Mouse (Mus musculus) liver, postnatal 0 days (tissue): ENCODE measurements at regions not wholly inside any gene's neighbourhood (a gene's known extent, or its start where the extent isn't known, plus 50 kb on each side); places are given as distances from the start of the nearest gene placed in this dataset.

ENCODE experiments used
- ATAC-seq: fragments of 200-750 bp; cut with Nextera tagmentation; 2 replicates; pipeline ENCODE4 v1.8.0; 2017; ENCODE audit warnings: mild to moderate bottlenecking, moderate library complexity
- DNase-seq: peaks from one replicate; pipeline ENCODE4 v3.0.0-alpha.2; 2016
- H3K27ac ChIP-seq: fragments of 300-500 bp; sonication (generic); 2 replicates; pipeline ENCODE4 v1.5.1; 2014; ENCODE audit warnings: antibody characterized with exemption, moderate library complexity, mild to moderate bottlenecking, low read depth
- H3K27me3 ChIP-seq: fragments of 300-500 bp; sonication (generic); 2 replicates; pipeline ENCODE4 v1.6.1; 2014; ENCODE audit warnings: low read length, control low read depth, mixed read lengths; ENCODE audit not compliant: insufficient read depth
- H3K36me3 ChIP-seq: fragments of 300-500 bp; sonication (generic); replicated peaks from 2 replicates; pipeline ENCODE4 v1.6.1; 2014; ENCODE audit warnings: mild to moderate bottlenecking, control low read depth, low read length, moderate library complexity, mixed read lengths; ENCODE audit not compliant: insufficient read depth
- H3K4me1 ChIP-seq: fragments of 300-500 bp; sonication (generic); 2 replicates; pipeline ENCODE4 v1.6.1; 2014; ENCODE audit warnings: antibody characterized with exemption, mild to moderate bottlenecking, control low read depth; ENCODE audit not compliant: insufficient read depth
- H3K4me2 ChIP-seq: fragments of 300-500 bp; sonication (generic); 2 replicates; pipeline ENCODE4 v1.6.1; 2014; ENCODE audit warnings: low read depth, mild to moderate bottlenecking, low read length, moderate library complexity, mixed read lengths
- H3K4me3 ChIP-seq: fragments of 300-500 bp; sonication (generic); 2 replicates; pipeline ENCODE4 v1.5.1; 2014; ENCODE audit warnings: low read depth, low read length
- H3K9ac ChIP-seq: fragments of 300-500 bp; sonication (generic); replicated peaks from 2 replicates; pipeline ENCODE4 v1.6.1; 2014; ENCODE audit warnings: mild to moderate bottlenecking, moderate library complexity
- H3K9me3 ChIP-seq: fragments of 300-500 bp; sonication (generic); 2 replicates; pipeline ENCODE4 v1.6.1; 2016; ENCODE audit warnings: mild to moderate bottlenecking, control low read depth, low read length, mixed read lengths
- CTCF ChIP-seq: sonication (generic); IDR thresholded peaks from 2 replicates; pipeline ENCODE4 v1.5.1; 2016; ENCODE audit warnings: antibody characterized with exemption, low read depth
- EP300 ChIP-seq: IDR thresholded peaks from 2 replicates; pipeline ENCODE4 v1.6.1; 2016; ENCODE audit warnings: antibody characterized with exemption, low read depth, mild to moderate bottlenecking
- WGBS: fragments of 180-500 bp; shearing (Covaris S2); extraction: QIAGEN DNeasy Blood & Tissue Kit; methylation state at CpG from one replicate; pipeline ENCODE4 v1.1.7; 2014; ENCODE audit not compliant: insufficient replicate concordance; 5-methylcytosine and 5-hydroxymethylcytosine counted together

DNA sequence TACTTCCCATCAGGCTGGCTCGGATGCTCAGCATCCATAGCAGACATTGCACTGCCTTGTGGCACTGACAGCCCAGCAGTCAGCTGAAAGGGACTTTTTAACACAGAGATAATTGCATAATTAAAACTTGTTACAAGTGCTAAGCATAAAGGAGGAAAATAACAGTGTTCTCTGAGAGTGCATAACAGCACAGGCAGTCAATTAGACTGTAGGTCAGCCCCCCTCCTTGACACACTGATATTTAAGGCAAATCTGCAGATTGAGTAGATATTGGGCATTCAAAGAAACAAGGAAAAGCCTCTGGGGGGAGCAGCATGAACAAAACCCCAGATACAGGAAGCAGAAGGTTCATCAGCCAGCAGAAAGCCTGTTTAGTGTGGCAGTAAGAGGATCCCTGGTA is 237.8 kb upstream of the Cdh11 start:
- Histone ChIP-seq H3K4me2 (no peak overlapping the region), H3K36me3 (no peaks in the 10 kb centered on the region), H3K4me3 (no peak overlapping the region), H3K27me3 (no peaks in the 10 kb centered on the region), H3K4me1 (no peaks in the 10 kb centered on the region), H3K9ac (no peak overlapping the region), H3K27ac (no peak overlapping the region), H3K9me3 (no peaks in the 10 kb centered on the region)
- no peak for DNase-seq
- 60% methylated on average over 1 of the region's 1 CpGs for WGBS
- TF ChIP-seq EP300 = no peak
- no peak for TF ChIP-seq CTCF
- ATAC-seq = no peak

DNA sequence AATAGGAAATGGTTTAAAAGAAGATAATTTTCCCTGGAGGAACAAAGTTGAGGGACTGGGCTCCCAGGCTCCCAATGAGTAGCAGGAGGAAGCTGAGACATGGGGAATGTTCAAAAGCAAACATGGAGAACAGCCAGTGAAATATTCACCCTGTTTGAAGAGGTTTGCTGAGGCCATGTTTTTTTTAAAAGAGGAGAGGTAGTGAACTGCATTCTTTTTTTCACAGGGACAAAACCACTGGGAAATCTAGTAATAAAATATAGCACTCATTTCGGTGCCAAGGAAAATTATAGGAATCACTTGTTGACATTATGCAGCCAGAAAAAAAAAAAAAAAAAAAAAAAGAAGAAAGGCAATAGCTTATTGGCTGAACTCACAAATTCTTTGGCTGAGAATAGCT is 246.3 kb upstream of the Cdh11 start:
- no peak overlapping the region for H3K4me2 ChIP-seq

GRCm38 (mm10) chr8:103033956-103034355 is 248.5 kb upstream of the Cdh11 start:
- no peaks in the 10 kb centered on the region for H3K4me1 ChIP-seq
- 45% methylated on average over 3 of the region's 3 CpGs for WGBS
- ATAC-seq = no peak

More for the DNA sequence above, 246.3 kb upstream of the Cdh11 start:
- H3K4me3 ChIP-seq = no peak overlapping the region
- DNase-seq (no peak), ATAC-seq (no peak)
- no peaks in the 10 kb centered on the region for H3K27me3 ChIP-seq
- WGBS = 56% methylated on average over 1 of the region's 1 CpGs
- no peak overlapping the region for H3K27ac ChIP-seq
- no peaks in the 10 kb centered on the region for H3K36me3 ChIP-seq
- no peak overlapping the region for H3K9ac ChIP-seq
- H3K4me1 ChIP-seq = no peaks in the 10 kb centered on the region
- TF ChIP-seq CTCF (no peak), EP300 (no peak)
- H3K9me3 ChIP-seq = no peaks in the 10 kb centered on the region

GRCm38 (mm10) chr8:103072079-103072635 is 286.7 kb upstream of the Cdh11 start:
- Histone ChIP-seq H3K4me2 (no peak overlapping the region), H3K9me3 (no peaks in the 10 kb centered on the region), H3K9ac (no peak overlapping the region), H3K4me3 (no peak overlapping the region), H3K27me3 (no peaks in the 10 kb centered on the region), H3K36me3 (no peaks in the 10 kb centered on the region), H3K27ac (no peak overlapping the region), H3K4me1 (no peaks in the 10 kb centered on the region)
- DNase-seq (no peak), ATAC-seq (no peak)
- no peak for TF ChIP-seq CTCF
- no peak for TF ChIP-seq EP300
- WGBS = 68% methylated on average over 5 of the region's 5 CpGs

More at GRCm38 (mm10) chr8:103033956-103034355, 248.5 kb upstream of the Cdh11 start:
- Histone ChIP-seq H3K4me2 (no peak overlapping the region), H3K36me3 (no peaks in the 10 kb centered on the region), H3K27ac (no peak overlapping the region), H3K9ac (no peak overlapping the region), H3K9me3 (no peaks in the 10 kb centered on the region), H3K27me3 (no peaks in the 10 kb centered on the region), H3K4me3 (no peak overlapping the region)
- TF ChIP-seq EP300 = no peak
- TF ChIP-seq CTCF = no peak
- no peak for DNase-seq

DNA sequence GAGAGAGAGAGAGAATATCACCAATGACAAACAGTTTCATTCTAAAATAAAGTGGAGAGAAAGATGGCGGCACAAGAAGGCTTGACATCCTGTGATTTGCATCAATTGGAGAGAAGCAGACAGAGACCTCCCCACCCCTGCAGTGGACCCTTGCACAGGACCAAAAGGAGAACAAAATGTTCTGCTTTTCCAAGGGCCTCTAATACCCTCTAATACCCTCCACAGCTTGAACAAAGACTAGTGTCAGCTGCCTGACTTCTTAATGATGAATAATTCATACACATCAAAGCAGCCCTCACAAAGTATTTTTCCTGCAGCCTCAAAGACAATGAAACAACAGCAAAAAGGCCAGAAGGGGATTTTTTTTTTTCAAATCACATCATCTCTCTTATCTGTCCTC is 287.2 kb upstream of the Cdh11 start:
- no peak overlapping the region for H3K4me2 ChIP-seq
- ATAC-seq = no peak
- H3K4me3 ChIP-seq = no peak overlapping the region
- WGBS = 93% methylated on average over 1 of the region's 1 CpGs
- H3K27ac ChIP-seq = no peak overlapping the region
- H3K9ac ChIP-seq = no peak overlapping the region
- DNase-seq = no peak
- no peaks in the 10 kb centered on the region for H3K27me3 ChIP-seq
- H3K9me3 ChIP-seq = no peaks in the 10 kb centered on the region
- TF ChIP-seq EP300 = no peak
- no peak for TF ChIP-seq CTCF
- H3K4me1 ChIP-seq = no peaks in the 10 kb centered on the region
- H3K36me3 ChIP-seq = no peaks in the 10 kb centered on the region

DNA sequence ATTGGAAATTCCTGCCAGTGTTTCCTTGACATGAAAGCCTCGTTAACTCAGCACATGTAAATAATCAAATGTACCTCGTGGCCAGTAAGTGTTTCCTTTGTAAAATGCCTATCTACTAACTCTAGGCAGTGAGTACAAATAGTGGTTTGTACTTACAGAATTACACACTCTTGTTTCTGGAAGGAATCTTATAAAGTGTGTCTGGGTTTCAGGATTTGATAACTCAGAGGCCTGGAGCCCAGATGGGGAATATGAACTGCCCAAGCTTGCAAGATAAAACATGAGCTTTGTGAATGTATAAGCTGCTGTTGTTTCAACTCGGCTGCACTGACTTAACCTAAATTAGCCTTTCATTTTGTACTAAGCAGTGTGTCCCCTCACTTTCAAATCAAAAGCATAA is 293.1 kb upstream of the Cdh11 start:
- Histone ChIP-seq H3K4me3 (no peak overlapping the region), H3K4me1 (no peaks in the 10 kb centered on the region), H3K9ac (no peak overlapping the region), H3K4me2 (no peak overlapping the region), H3K9me3 (no peaks in the 10 kb centered on the region), H3K27me3 (no peaks in the 10 kb centered on the region), H3K36me3 (no peaks in the 10 kb centered on the region), H3K27ac (no peak overlapping the region)
- no peak for TF ChIP-seq EP300
- no peak for TF ChIP-seq CTCF
- ATAC-seq (no peak), DNase-seq (no peak)
- 31% methylated on average over 3 of the region's 3 CpGs for WGBS
